Comparison of ENCODE assay signal across 31 mouse cellular contexts in the genomic region with DNA sequence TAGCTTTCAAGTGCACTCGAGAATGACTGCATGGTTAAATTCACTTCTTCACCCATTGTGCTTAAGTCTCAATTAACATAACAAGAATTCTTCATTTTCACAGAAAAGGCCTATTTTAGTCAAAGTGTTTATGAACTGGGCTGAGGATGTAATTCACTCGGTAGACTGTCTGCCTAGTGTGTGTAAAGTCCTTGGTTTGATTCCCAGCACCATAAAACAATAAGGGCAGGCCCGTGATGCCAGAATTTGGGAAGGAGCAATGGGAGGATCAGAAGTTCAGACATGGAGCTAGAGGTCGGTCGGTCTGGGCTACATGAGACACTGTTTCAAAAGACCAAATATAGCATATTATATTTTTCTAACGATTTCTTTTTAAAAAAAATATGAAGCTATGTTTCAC.
"Had no signal": no experiment of that assay in that cellular context is flagged by ENCODE, and none has a peak within 500 bp of the region (broad histone marks: within the 10 kb centered on the region; RNA-seq: fewer than 3 reads in every experiment).

No protein-coding gene starts in this region.

- H3K36me3 ChIP-seq: limb, embryonic 10.5 days; limb, embryonic 12.5 days; limb, embryonic 13.5 days; limb, embryonic 15.5 days; liver, embryonic 12.5 days; liver, embryonic 13.5 days; liver, embryonic 15.5 days; lung, embryonic 15.5 days; midbrain, embryonic 10.5 days; midbrain, embryonic 12.5 days; midbrain, embryonic 13.5 days; midbrain, embryonic 15.5 days had no signal

- DNase-seq: left cerebral cortex, postnatal 4 days; liver; liver, embryonic 13.5 days; liver, postnatal 0 days; lung, adult 18-20 months; lung, adult 2 months; lung, embryonic 14.5 days; lung, postnatal 10 days; lung, postnatal 14 days; lung, postnatal 36 days; lung, postnatal 4 days; midbrain, embryonic 14.5 days had no signal

- H3K4me2 ChIP-seq: limb, embryonic 12.5 days; limb, embryonic 13.5 days; limb, embryonic 15.5 days; liver, embryonic 11.5 days; liver, embryonic 12.5 days; liver, embryonic 13.5 days; liver, embryonic 15.5 days; lung, embryonic 14.5 days; lung, embryonic 15.5 days; midbrain, embryonic 12.5 days; midbrain, embryonic 13.5 days; midbrain, embryonic 15.5 days had no signal

- H3K27ac ChIP-seq: left cerebral cortex, adult 2 months; limb, embryonic 10.5 days; limb, embryonic 12.5 days; limb, embryonic 13.5 days; limb, embryonic 15.5 days; liver, embryonic 12.5 days; liver, embryonic 13.5 days; liver, embryonic 14.5 days; liver, embryonic 15.5 days; lung, embryonic 15.5 days; macrophage; midbrain, embryonic 10.5 days; midbrain, embryonic 12.5 days; midbrain, embryonic 13.5 days; midbrain, embryonic 15.5 days had no signal

- H3K4me3 ChIP-seq: left cerebral cortex, adult 2 months; limb, embryonic 10.5 days; limb, embryonic 12.5 days; limb, embryonic 13.5 days; limb, embryonic 15.5 days; liver, embryonic 12.5 days; liver, embryonic 13.5 days; liver, embryonic 15.5 days; lung, embryonic 15.5 days; megakaryocyte, embryonic 14.5 days; midbrain, embryonic 10.5 days; midbrain, embryonic 12.5 days; midbrain, embryonic 13.5 days; midbrain, embryonic 15.5 days; myocyte had no signal

- H3K4me1 ChIP-seq: liver, embryonic 13.5 days; liver, embryonic 15.5 days; megakaryocyte, embryonic 14.5 days; midbrain, embryonic 12.5 days; midbrain, embryonic 13.5 days; midbrain, embryonic 15.5 days had no signal

- ATAC-seq: liver, embryonic 12.5 days; liver, postnatal 0 days; lung, postnatal 0 days; midbrain, embryonic 13.5 days; midbrain, embryonic 15.5 days; midbrain, embryonic 16.5 days had no signal

- H3K9me3 ChIP-seq: limb, embryonic 10.5 days; limb, embryonic 12.5 days; limb, embryonic 13.5 days; limb, embryonic 15.5 days; liver, embryonic 12.5 days; liver, embryonic 13.5 days; liver, embryonic 15.5 days; lung, embryonic 15.5 days; megakaryocyte, embryonic 14.5 days; midbrain, embryonic 10.5 days; midbrain, embryonic 12.5 days; midbrain, embryonic 13.5 days; midbrain, embryonic 15.5 days had no signal

- H3K9ac ChIP-seq: limb, embryonic 12.5 days; limb, embryonic 13.5 days; limb, embryonic 15.5 days; liver, embryonic 12.5 days; liver, embryonic 13.5 days; liver, embryonic 14.5 days; liver, embryonic 15.5 days; liver, postnatal 0 days; lung, embryonic 14.5 days; lung, embryonic 15.5 days; midbrain, embryonic 12.5 days; midbrain, embryonic 13.5 days; midbrain, embryonic 15.5 days had no signal

- H3K27me3 ChIP-seq: limb, embryonic 12.5 days; limb, embryonic 13.5 days; limb, embryonic 15.5 days; liver, embryonic 12.5 days; liver, embryonic 13.5 days; liver, embryonic 15.5 days; lung, embryonic 15.5 days; megakaryocyte, embryonic 14.5 days; midbrain, embryonic 12.5 days; midbrain, embryonic 13.5 days; midbrain, embryonic 15.5 days had no signal
